Mouse (Mus musculus) liver, embryonic 14.5 days (tissue): ENCODE data around the gene Mcm3. TPM values are rescaled to one million over a fixed set of nuclear protein-coding genes. Genes with fewer than 3 reads are reported as not detected.

Experiments used
- ATAC-seq: fragments of 200-750 bp; cut with Nextera tagmentation; 2 replicates; pipeline ENCODE4 v1.8.0; 2017; ENCODE audit warnings: moderate number of reproducible peaks, mild to moderate bottlenecking, moderate library complexity; ENCODE audit not compliant: insufficient read depth
- DNase-seq, 3 experiments: peaks; one replicate each; pipeline ENCODE4 v3.0.0-alpha.2; 2012 to 2013; ENCODE audit warnings: low read depth in 3 of 3, low spot score in 3 of 3
- H3K27ac ChIP-seq: fragments of 300-500 bp; sonication (generic); 2 replicates; pipeline ENCODE4 v1.5.1; 2014; ENCODE audit warnings: moderate library complexity, mild to moderate bottlenecking, control low read depth, inconsistent platforms
- H3K27me3 ChIP-seq: fragments of 300-500 bp; sonication (generic); 2 replicates; pipeline ENCODE4 v1.6.1; 2014; ENCODE audit warnings: mild to moderate bottlenecking, low read length, moderate library complexity; ENCODE audit not compliant: control insufficient read depth, insufficient read depth
- H3K36me3 ChIP-seq: fragments of 300-500 bp; sonication (generic); replicated peaks from 2 replicates; pipeline ENCODE4 v1.6.1; 2014; ENCODE audit warnings: low read depth; ENCODE audit not compliant: control insufficient read depth, insufficient read depth
- H3K4me1 ChIP-seq, 2 experiments: fragments of 200-500 bp in 1 of 2; fragments of 300-500 bp in 1 of 2; sonication (generic) in 1 of 2; replicated peaks; 2 replicates each; pipeline ENCODE4 v1.6.1; 2012 to 2014; ENCODE audit warnings: antibody characterized with exemption in 1 of 2, inconsistent platforms in 1 of 2, low read length in 1 of 2; ENCODE audit not compliant: control insufficient read depth in 2 of 2, insufficient read depth in 2 of 2
- H3K4me2 ChIP-seq: fragments of 300-500 bp; sonication (generic); 2 replicates; pipeline ENCODE4 v1.6.1; 2014; ENCODE audit warnings: low read depth, mild to moderate bottlenecking, control low read depth, moderate library complexity
- H3K4me3 ChIP-seq, 2 experiments: fragments of 200-500 bp in 1 of 2; fragments of 300-500 bp in 1 of 2; sonication (generic) in 1 of 2; 2 replicates each; pipeline ENCODE4 v1.5.1; 2012 to 2014; ENCODE audit warnings: low read depth in 2 of 2, low read length in 2 of 2, mild to moderate bottlenecking in 2 of 2, control low read depth in 1 of 2, inconsistent platforms in 1 of 2, moderate library complexity in 1 of 2; ENCODE audit not compliant: insufficient read depth in 1 of 2
- H3K9ac ChIP-seq: fragments of 300-500 bp; sonication (generic); replicated peaks from 2 replicates; pipeline ENCODE4 v1.6.1; 2014; ENCODE audit warnings: mild to moderate bottlenecking, control low read depth, moderate library complexity
- H3K9me3 ChIP-seq: fragments of 300-500 bp; sonication (generic); 2 replicates; pipeline ENCODE4 v1.6.1; 2016; ENCODE audit warnings: low read length, mixed read lengths; ENCODE audit not compliant: control insufficient read depth
- CTCF ChIP-seq: IDR thresholded peaks from 2 replicates; pipeline ENCODE4 v1.5.1; 2016; ENCODE audit warnings: antibody characterized with exemption, low read depth, control low read depth
- EP300 ChIP-seq: IDR thresholded peaks from 2 replicates; pipeline ENCODE4 v1.6.1; 2016; ENCODE audit warnings: antibody characterized with exemption, low read depth
- WGBS: fragments of 180-500 bp; shearing (Covaris S2); extraction: QIAGEN DNeasy Blood & Tissue Kit; methylation state at CpG from one replicate; pipeline ENCODE4 v1.1.7; 2014; ENCODE audit not compliant: insufficient replicate concordance; 5-methylcytosine and 5-hydroxymethylcytosine counted together
- polyA plus RNA-seq, 2 experiments: library from polyadenylated mRNA; depleted of rRNA in 1 of 2; stranded (reverse) in 1 of 2; unstranded in 1 of 2; fragments of >200 nt; fragmentation: Nextera tagmentation in 1 of 2; extraction: Ambion mirVana in 1 of 2; gene quantifications; 2 replicates each; pipeline versions ENCODE4 v1.2.1 to v1.2.3; 2012 to 2014

Gene Mcm3
- polyA plus RNA-seq, 2 experiments = 107 to 154 TPM

DNA sequence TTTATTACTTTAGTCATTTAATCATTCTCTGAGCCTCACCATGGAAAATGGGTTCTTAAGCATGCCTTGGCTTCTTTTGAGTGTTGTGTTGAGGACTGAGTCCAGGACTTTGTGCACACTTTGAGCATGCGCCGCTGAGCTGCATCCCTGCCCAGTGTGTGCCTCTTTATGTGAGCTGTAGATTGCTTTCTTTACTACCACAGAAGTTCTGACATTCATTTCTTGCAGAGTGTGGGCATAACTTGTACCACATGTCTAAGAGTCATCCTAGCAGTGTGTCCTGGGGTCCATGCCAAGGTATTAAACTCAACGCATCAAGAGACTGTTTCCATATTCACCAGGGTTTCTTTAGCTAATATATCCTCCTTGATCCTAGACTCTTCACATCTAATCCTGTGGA, 41.8 kb upstream of the Mcm3 start:
- no peak overlapping the region for H3K4me2 ChIP-seq
- no peak for ATAC-seq
- H3K36me3 ChIP-seq = no peaks in the 10 kb centered on the region
- 72% methylated on average over 3 of the region's 3 CpGs for WGBS
- no peaks in the 10 kb centered on the region for H3K27me3 ChIP-seq
- DNase-seq = no peak
- no peak overlapping the region for H3K27ac ChIP-seq
- no peak overlapping the region for H3K9ac ChIP-seq
- H3K4me1 ChIP-seq = no peaks in the 10 kb centered on the region
- H3K9me3 ChIP-seq = no peaks in the 10 kb centered on the region
- H3K4me3 ChIP-seq = no peak overlapping the region
- TF ChIP-seq CTCF (no peak), EP300 (no peak)

- ATAC-seq = no peak
- Histone ChIP-seq H3K27me3 (no peaks in the 10 kb centered on the region), H3K27ac (no peak overlapping the region), H3K9me3 (no peaks in the 10 kb centered on the region), H3K4me1 (no peaks in the 10 kb centered on the region), H3K36me3 (no peaks in the 10 kb centered on the region), H3K4me3 (no peak overlapping the region), H3K9ac (no peak overlapping the region), H3K4me2 (no peak overlapping the region)
- no peak for DNase-seq
- TF ChIP-seq EP300 = no peak
- no peak for TF ChIP-seq CTCF
- WGBS = 56% methylated on average over 3 of the region's 3 CpGs
Measured at GRCm38 (mm10) chr1:20860775-20861174, 40.7 kb upstream of the Mcm3 start.

GRCm38 (mm10) chr1:20856924-20857902, 37.1 kb upstream of the Mcm3 start:
- ATAC-seq (no peak), DNase-seq (no peak)
- H3K27me3 ChIP-seq = no peaks in the 10 kb centered on the region
- no peaks in the 10 kb centered on the region for H3K4me1 ChIP-seq
- no peaks in the 10 kb centered on the region for H3K36me3 ChIP-seq
- H3K9ac ChIP-seq = no peak overlapping the region
- no peak for TF ChIP-seq EP300
- no peak for TF ChIP-seq CTCF
- 59% methylated on average over 7 of the region's 7 CpGs for WGBS
- H3K4me3 ChIP-seq = no peak overlapping the region
- no peak overlapping the region for H3K4me2 ChIP-seq
- no peak overlapping the region for H3K27ac ChIP-seq
- no peaks in the 10 kb centered on the region for H3K9me3 ChIP-seq

- Histone ChIP-seq H3K9ac (no peak overlapping the region), H3K4me1 (no peaks in the 10 kb centered on the region), H3K4me3 (no peak overlapping the region), H3K27me3 (no peaks in the 10 kb centered on the region), H3K27ac (no peak overlapping the region), H3K36me3 (no peaks in the 10 kb centered on the region), H3K9me3 (no peaks in the 10 kb centered on the region), H3K4me2 (no peak overlapping the region)
- TF ChIP-seq EP300 (no peak), CTCF (no peak)
- DNase-seq = no peak
- 54% methylated on average over 3 of the region's 3 CpGs for WGBS
- no peak for ATAC-seq
Measured at GRCm38 (mm10) chr1:20839911-20840310, 19.8 kb upstream of the Mcm3 start.

- H3K27me3 ChIP-seq = no peaks in the 10 kb centered on the region
- DNase-seq = no peak
- no peak overlapping the region for H3K4me2 ChIP-seq
- no peak overlapping the region for H3K9ac ChIP-seq
- no peaks in the 10 kb centered on the region for H3K9me3 ChIP-seq
- WGBS = 68% methylated on average over 3 of the region's 3 CpGs
- H3K4me3 ChIP-seq = no peak overlapping the region
- TF ChIP-seq EP300 = no peak
- TF ChIP-seq CTCF = no peak
- no peak overlapping the region for H3K27ac ChIP-seq
- no peak for ATAC-seq
- H3K36me3 ChIP-seq = no peaks in the 10 kb centered on the region
- peaks cover 5 to 7% of the 10 kb centered on the region in 2 experiments; a peak in 3 of 4 replicates for H3K4me1 ChIP-seq
Measured at GRCm38 (mm10) chr1:20836551-20837125, 16.5 kb upstream of the Mcm3 start.
